12 mouse cellular contexts compared by ENCODE assay signal in the genomic region with DNA sequence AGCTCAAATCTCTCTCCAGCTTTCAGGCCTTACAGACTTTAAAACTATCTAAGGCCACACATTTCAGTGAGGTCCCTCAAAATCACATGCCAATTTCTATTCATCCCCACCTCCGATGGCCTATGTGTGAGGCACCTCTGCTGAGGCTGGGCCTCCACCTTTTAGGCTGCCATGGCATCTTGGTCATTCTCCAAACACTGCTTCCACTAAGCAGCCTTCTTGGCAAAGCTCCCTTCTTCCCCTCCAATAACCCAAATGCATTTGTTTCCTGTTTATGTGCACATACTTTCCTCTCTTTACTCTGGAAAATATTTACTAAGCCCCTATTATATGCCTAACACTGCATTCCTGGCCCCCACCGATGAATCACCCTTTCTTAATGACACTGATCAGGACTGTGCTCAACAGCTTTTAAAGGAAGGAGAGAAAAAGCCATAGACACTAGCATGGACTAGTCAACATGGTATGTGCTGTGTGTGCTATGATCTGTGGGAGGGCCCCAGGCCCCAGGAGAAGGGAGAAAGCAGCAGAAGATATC.
DNase-seq lines count a peak whose midpoint lies in the region; ATAC-seq and TF ChIP-seq lines count a peak whose summit lies in the region.
"Had no signal": no experiment of that assay in that cellular context is flagged by ENCODE, and none has a peak within 500 bp of the region (broad histone marks: within the 10 kb centered on the region; RNA-seq: fewer than 3 reads in every experiment).

No protein-coding gene starts in this region.

- 48% methylated on average over 2 of the region's 2 CpGs for WGBS in cerebellum, adult 2 months
- WGBS in intestine, embryonic 14.5 days = 82% methylated on average over 2 of the region's 2 CpGs
- WGBS in intestine, postnatal 0 days = 69% methylated on average over 2 of the region's 2 CpGs
- WGBS in embryonic facial prominence, embryonic 14.5 days = 75% methylated on average over 2 of the region's 2 CpGs

- ATAC-seq in intestine, embryonic 14.5 days (replicated peaks; ENCODE audit: low FRiP score, low TSS enrichment, low read depth) = no peak
- no peak for ATAC-seq in intestine, postnatal 0 days
- peak; percentile 12; the same call in 1 of the 2 replicates for ATAC-seq in embryonic facial prominence, embryonic 14.5 days (ENCODE audit: low read depth)
- ATAC-seq: liver, embryonic 12.5 days had no signal

- H3K4me3 ChIP-seq in cerebellum, adult 2 months (replicated peaks; ENCODE audit: insufficient read depth, low read depth, low read length) = no peak overlapping the region
- no peak overlapping the region for H3K4me3 ChIP-seq in intestine, embryonic 14.5 days (ENCODE audit: low read depth, low read length)
- no peak overlapping the region for H3K4me3 ChIP-seq in intestine, postnatal 0 days (ENCODE audit: low read depth, low read length)
- no peak overlapping the region for H3K4me3 ChIP-seq in embryonic facial prominence, embryonic 14.5 days (ENCODE audit: low read depth, low read length)
- H3K4me3 ChIP-seq: embryonic facial prominence, embryonic 12.5 days; hindbrain, embryonic 12.5 days; liver, embryonic 12.5 days; midbrain, embryonic 12.5 days had no signal

- H3K27ac ChIP-seq in cerebellum, adult 2 months (ENCODE audit: insufficient read depth, low read length) = no peak overlapping the region
- H3K27ac ChIP-seq in intestine, embryonic 14.5 days (ENCODE audit: low read depth) = no peak overlapping the region
- no peak overlapping the region for H3K27ac ChIP-seq in intestine, postnatal 0 days (ENCODE audit: low read depth, low read length)
- no peak overlapping the region for H3K27ac ChIP-seq in embryonic facial prominence, embryonic 14.5 days (replicated peaks; ENCODE audit: low read depth, low read length)
- H3K27ac ChIP-seq: embryonic facial prominence, embryonic 12.5 days; hindbrain, embryonic 12.5 days; liver, embryonic 12.5 days; midbrain, embryonic 12.5 days had no signal

- no peaks in the 10 kb centered on the region for H3K9me3 ChIP-seq in intestine, embryonic 14.5 days (ENCODE audit: control insufficient read depth, low read length)
- H3K9me3 ChIP-seq in intestine, postnatal 0 days (ENCODE audit: control insufficient read depth) = no peaks in the 10 kb centered on the region
- no peaks in the 10 kb centered on the region for H3K9me3 ChIP-seq in embryonic facial prominence, embryonic 14.5 days (ENCODE audit: control insufficient read depth, low read length)
- H3K9me3 ChIP-seq: embryonic facial prominence, embryonic 12.5 days; hindbrain, embryonic 12.5 days; liver, embryonic 12.5 days; midbrain, embryonic 12.5 days had no signal

- H3K4me1 ChIP-seq in cerebellum, adult 2 months (ENCODE audit: control insufficient read depth, insufficient read depth, low read length) = peaks cover 50% of the 10 kb centered on the region
- H3K4me1 ChIP-seq in intestine, embryonic 14.5 days (replicated peaks; ENCODE audit: control insufficient read depth, insufficient read depth, low read length) = peaks cover 8% of the 10 kb centered on the region
- H3K4me1 ChIP-seq in intestine, postnatal 0 days (replicated peaks; ENCODE audit: control insufficient read depth, insufficient read depth, low read length) = no peaks in the 10 kb centered on the region
- H3K4me1 ChIP-seq in embryonic facial prominence, embryonic 14.5 days (ENCODE audit: control insufficient read depth, insufficient read depth, low read length) = peaks cover 15% of the 10 kb centered on the region
- H3K4me1 ChIP-seq: embryonic facial prominence, embryonic 12.5 days; liver, embryonic 12.5 days had no signal

- DNase-seq in cerebellum, adult 2 months = peak; percentile 29 to 55
- no peak for DNase-seq in cerebellum, adult 11 months
- DNase-seq in intestine, embryonic 14.5 days (ENCODE audit: low spot score) = peak; percentile 28
- peak; percentile 75 for DNase-seq in Muller cell, postnatal 12 days (ENCODE audit: inconsistent ontology term)
- peak; percentile 46 for DNase-seq in embryonic facial prominence, embryonic 14.5 days (ENCODE audit: low spot score)
- DNase-seq in left cerebral cortex, adult 18-20 months (ENCODE audit: low spot score in 2 of 2) = no peak
- DNase-seq in gastrocnemius, postnatal 10 days = no peak

- no peak overlapping the region for H3K4me2 ChIP-seq in intestine, embryonic 14.5 days (ENCODE audit: low read length)
- no peak overlapping the region for H3K4me2 ChIP-seq in intestine, postnatal 0 days (replicated peaks; ENCODE audit: low read depth)
- H3K4me2 ChIP-seq in embryonic facial prominence, embryonic 14.5 days (ENCODE audit: low read depth, low read length) = no peak overlapping the region
- H3K4me2 ChIP-seq: embryonic facial prominence, embryonic 12.5 days; hindbrain, embryonic 12.5 days; liver, embryonic 12.5 days; midbrain, embryonic 12.5 days had no signal

- no peak for TF ChIP-seq CTCF in cerebellum, adult 2 months (IDR thresholded peaks at IDR 0.05; ENCODE audit: borderline replicate concordance, insufficient read depth, low read depth, low read length)
- TF ChIP-seq CTCF in intestine, postnatal 0 days (IDR thresholded peaks at IDR 0.05; ENCODE audit: low read depth) = no peak

- H3K27me3 ChIP-seq in cerebellum, adult 2 months (ENCODE audit: control insufficient read depth, insufficient read depth, low read length) = no peaks in the 10 kb centered on the region
- no peaks in the 10 kb centered on the region for H3K27me3 ChIP-seq in intestine, embryonic 14.5 days (replicated peaks; ENCODE audit: control insufficient read depth, insufficient read depth, low read length)
- H3K27me3 ChIP-seq in intestine, postnatal 0 days (replicated peaks; ENCODE audit: control insufficient read depth, insufficient read depth, low read length) = no peaks in the 10 kb centered on the region
- no peaks in the 10 kb centered on the region for H3K27me3 ChIP-seq in embryonic facial prominence, embryonic 14.5 days (replicated peaks; ENCODE audit: control insufficient read depth, insufficient read depth, low read length)
- H3K27me3 ChIP-seq: embryonic facial prominence, embryonic 12.5 days; hindbrain, embryonic 12.5 days; liver, embryonic 12.5 days; midbrain, embryonic 12.5 days had no signal

- H3K9ac ChIP-seq in intestine, embryonic 14.5 days (ENCODE audit: low read length) = no peak overlapping the region
- no peak overlapping the region for H3K9ac ChIP-seq in intestine, postnatal 0 days (ENCODE audit: low read depth, low read length)
- no peak overlapping the region for H3K9ac ChIP-seq in embryonic facial prominence, embryonic 14.5 days (ENCODE audit: low read depth, low read length)
- H3K9ac ChIP-seq: embryonic facial prominence, embryonic 12.5 days; hindbrain, embryonic 12.5 days; liver, embryonic 12.5 days; midbrain, embryonic 12.5 days had no signal

- TF ChIP-seq POLR2A in cerebellum, adult 2 months (IDR thresholded peaks at IDR 0.05; ENCODE audit: borderline replicate concordance, insufficient read depth, low read length) = no peak

- H3K36me3 ChIP-seq in intestine, embryonic 14.5 days (ENCODE audit: control insufficient read depth, insufficient read depth, low read length) = no peaks in the 10 kb centered on the region
- H3K36me3 ChIP-seq in intestine, postnatal 0 days (ENCODE audit: control insufficient read depth, insufficient read depth) = no peaks in the 10 kb centered on the region
- no peaks in the 10 kb centered on the region for H3K36me3 ChIP-seq in embryonic facial prominence, embryonic 14.5 days (ENCODE audit: control insufficient read depth, insufficient read depth, low read length)
- H3K36me3 ChIP-seq: embryonic facial prominence, embryonic 12.5 days; hindbrain, embryonic 12.5 days; liver, embryonic 12.5 days; midbrain, embryonic 12.5 days had no signal

Comparison
In these comparisons a context has a peak if more than half of its experiments do, and no peak if none do; other contexts are left out.
1. DNase-seq: peak in cerebellum, adult 2 months (2 of 2), intestine, embryonic 14.5 days (single experiment), Muller cell, postnatal 12 days (single experiment) and embryonic facial prominence, embryonic 14.5 days (single experiment); none in cerebellum, adult 11 months (single experiment), left cerebral cortex, adult 18-20 months (0 of 2) and gastrocnemius, postnatal 10 days (single experiment).